Mouse (Mus musculus): ENCODE results near the gene Senp7.
A peak's percentile ranks its signal among the peaks of the same experiment; 100 is the strongest.
"Not testable (repeated sequence)": the region's sequence is repeated elsewhere in the genome, so short reads cannot be mapped to it uniquely, and the experiment has no call there.

The Senp7 gene

DNA sequence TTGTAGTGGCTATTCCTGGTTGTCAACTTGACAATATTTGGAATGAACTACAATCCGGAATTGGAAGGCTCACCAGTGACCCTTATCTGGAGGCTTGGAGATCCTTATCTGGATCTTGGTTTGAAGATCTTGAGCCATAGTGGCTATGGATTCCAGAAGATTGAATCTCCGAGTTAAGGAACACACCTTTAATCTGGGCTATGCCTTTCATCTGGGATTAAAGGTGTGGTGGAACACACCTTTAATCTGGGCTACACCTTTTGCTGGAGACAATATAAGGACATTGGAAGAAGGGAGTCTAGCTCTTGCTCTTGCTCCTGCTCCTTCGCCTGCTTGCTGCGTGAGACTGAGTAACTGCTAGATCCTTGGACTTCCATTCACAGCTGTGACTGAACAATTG, at the start of gene Senp7:
Senp7 (plus strand) TSS at position 301 of the 400 bp plus-strand sequence.
- not testable (repeated sequence) for DNase-seq (ENCODE audit: low read depth)

DNA sequence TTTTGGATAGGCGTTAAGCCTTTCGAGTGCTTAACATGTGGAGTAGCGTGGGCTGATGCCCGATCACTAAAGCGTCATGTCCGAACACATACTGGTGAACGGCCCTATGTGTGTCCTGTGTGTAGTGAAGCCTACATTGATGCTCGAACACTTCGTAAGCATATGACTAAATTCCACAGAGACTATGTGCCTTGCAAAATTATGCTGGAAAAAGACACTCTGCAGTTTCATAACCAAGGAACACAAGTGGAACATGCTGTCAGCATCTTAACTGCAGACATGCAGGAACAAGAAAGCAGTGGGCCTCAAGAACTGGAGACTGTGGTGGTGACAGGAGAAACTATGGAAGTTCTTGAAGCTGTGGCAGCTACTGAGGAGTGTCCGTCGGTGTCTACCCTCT, 41.3 kb upstream of the Senp7 start:
- DNase-seq (ENCODE audit: low read depth): no peak

DNA sequence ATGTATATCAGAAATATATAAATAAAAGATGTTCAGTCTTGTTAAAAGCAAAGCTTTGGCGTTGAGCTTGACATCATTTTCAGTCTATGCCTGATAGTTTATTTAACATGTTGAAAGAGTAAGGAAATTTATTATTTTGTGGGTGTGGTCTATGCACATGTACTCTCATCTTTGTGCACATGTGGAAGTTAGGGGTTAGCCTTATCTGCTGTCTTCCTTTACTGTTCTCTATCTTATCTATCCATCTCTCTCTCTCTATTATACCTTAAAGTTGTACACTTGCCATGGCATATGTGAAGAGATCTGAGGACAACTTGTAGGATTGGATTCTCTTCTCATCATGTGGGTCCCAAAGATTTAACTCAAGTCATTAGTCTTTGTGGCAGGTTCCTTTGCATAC, 39.3 kb upstream of the Senp7 start:
- peak; percentile 48 for DNase-seq (ENCODE audit: low read depth)

DNA sequence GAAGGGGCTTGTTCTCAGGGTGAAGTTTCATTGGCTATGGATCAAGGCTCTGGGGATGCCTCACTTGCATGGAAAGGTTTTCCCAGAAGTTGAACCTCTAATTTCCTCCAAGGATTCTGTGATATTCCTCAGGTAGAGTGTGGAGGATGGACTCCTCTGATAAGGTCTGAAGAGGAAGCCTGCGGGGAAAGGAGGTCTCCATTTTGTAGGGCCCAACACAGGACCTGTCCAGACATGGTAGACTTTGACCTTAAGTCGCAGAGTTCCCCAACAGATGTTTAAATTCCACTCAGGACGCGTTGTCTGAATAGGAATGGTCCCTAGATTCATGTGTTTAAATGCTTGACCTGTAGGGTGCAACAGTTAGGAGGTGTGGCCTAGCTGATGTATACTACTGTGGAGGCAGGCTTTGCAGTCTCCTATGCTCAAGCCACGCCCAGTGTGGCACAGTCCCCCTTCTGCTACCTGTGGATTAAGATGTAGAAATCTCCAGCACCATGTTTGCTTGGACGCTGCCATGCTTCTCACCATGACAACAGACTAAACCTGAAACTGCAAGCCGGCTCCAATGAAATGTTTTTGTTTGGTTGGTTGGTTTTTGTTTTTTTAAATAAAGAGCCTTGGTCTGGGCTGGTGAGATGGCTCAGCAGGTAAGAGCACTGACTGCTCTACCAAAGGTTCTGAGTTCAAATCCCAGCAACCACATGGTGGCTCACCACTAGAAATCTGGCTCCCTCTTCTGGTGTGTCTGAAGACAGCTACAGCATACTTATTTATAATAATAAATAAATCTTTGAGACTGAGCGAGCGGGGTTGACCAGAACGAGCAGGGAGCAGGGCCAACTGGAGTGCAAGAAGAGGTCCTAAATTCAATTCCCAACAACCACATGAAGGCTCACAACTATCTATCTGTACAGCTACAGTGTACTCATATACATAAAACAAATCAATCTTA, 35.1 kb upstream of the Senp7 start:
- DNase-seq (ENCODE audit: low read depth): no peak

DNA sequence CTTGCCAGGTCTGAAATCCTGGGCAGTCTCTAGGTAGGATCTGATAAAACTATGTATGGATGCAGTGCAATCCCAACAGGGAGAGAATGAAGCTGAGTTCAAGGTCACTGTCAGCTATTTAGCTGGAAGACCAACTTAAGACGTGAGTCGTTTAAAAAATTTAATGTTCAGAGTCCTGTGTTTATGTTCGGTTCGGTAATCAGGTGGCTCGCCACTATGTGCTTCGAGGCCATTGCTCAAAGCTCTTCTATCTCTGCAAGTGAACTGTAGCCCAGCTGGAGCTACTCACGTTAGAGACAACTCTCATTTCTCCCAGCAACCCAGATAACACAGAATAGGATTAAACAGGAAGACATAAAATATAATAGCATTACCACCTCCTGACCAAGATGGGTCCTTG, 34.1 kb upstream of the Senp7 start:
- DNase-seq (ENCODE audit: low read depth): no peak

DNA sequence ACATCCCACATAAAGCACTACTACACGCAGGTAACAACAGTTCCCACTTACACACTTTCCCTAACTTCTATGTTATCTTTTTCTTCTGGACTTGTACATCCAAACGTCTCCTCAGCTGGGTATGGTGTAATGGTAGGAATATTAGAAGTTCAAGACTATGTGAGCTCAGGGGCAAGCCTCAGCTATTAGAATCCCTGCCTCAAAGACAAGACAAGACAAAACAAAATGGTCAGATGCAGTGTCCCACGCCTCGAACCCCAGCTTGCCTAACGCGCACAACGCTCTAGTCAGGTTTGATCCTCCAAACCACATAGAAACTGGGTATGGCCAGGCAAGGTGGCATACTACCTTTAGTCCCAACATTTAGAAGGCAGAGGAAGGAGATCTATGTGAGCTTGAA, 28.5 kb upstream of the Senp7 start:
- no peak for DNase-seq (ENCODE audit: low read depth)

DNA sequence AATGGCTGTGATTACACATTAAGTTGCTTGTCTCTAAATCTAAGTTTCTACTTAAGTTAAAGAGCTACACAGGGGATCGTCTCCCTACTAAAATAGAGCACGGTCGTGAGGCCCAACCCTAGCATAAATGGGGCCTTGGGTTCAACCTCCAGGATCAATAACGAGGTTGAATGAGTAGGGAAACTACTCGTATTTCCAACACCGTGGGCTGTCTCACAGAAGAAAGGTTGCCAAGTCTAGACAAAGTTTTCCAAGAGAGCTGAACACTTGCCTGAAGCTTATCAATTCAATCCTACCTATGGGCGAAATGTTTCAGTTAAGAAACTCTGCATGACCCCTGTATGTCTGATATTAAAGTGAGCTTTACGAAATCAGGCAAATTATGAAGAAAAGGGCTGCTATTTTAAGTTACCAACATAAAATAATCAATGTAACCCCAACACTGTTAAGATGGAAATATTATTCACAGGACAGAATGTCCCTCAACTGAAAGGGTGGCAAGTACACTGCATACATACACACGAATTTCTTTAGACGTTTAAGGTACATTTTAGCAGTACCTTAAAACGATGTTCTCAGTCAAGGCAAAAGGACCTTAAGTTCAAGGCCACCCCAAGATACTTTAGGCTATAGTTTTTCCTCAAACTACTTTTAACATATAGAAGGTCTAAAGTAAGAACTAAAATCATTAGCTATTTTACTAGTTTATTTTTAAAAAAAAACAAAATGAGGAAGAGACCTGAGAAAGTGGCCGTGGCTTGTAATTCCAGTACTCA, 20.1 kb upstream of the Senp7 start:
- DNase-seq (ENCODE audit: low read depth): no peak

DNA sequence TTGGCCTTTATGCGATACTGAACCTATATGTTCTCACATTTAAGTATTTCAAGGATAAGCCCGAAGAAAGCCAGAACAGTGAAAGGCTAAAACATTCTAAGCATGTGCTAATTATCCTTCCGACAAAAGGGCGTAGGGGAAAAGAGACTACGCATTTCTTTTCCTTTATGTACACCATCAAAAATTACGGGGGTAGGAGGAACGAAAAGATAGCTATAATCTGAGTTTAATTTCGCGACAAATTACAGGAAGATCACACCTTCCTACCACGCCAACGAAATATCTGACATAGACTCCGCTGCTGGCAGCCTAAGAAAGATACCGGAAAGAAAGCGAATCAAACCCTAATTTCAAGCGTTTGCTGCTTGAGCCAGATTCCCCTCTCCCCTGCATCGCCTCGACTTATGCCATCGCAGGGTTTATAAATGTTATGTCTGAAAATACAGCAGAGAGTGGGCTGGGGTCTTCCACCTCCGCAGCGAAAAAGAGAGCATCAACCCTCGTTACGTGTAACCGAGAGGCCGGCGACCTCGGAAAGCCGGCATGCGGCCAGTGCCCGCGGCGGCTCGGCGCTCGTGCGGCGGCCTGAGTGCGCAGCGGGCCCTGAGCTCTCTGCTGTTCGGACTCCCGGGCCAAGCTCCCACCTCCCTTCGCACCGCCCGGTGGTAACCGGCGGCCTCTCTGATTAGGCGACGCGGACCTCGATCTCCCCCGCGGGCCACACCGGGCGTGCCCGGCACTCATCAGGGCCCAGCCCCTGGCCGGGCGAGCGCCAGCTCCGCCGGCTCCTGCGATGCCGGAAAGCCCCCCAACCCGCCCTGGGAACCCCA, 19.2 kb upstream of the Senp7 start:
- DNase-seq (ENCODE audit: low read depth): peak; percentile 58

DNA sequence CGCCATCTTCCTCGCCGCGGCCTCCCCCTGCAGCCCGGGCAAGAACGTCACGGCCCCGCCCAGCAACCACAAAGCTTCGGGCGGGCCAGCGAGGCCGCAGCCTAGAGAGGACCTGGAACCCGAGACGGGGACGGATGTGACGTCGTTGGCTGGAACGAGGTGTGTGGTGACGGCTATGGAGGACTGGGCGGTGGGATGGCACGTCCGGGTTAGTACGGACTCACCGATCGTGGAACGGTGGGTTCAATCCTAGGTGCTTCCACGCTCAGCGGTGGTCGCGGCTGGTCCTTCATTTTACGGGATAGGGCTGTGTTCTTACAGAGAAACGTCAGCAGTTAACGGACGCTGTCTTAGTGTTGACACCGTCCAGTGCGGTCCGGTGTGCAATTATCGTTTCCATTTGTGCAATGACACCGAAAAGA, 18.5 kb upstream of the Senp7 start, which contains the start of gene Pcnp:
Pcnp (minus strand) TSS at position 79 of the 422 bp plus-strand sequence.
- DNase-seq (ENCODE audit: low read depth): peak; percentile 98

DNA sequence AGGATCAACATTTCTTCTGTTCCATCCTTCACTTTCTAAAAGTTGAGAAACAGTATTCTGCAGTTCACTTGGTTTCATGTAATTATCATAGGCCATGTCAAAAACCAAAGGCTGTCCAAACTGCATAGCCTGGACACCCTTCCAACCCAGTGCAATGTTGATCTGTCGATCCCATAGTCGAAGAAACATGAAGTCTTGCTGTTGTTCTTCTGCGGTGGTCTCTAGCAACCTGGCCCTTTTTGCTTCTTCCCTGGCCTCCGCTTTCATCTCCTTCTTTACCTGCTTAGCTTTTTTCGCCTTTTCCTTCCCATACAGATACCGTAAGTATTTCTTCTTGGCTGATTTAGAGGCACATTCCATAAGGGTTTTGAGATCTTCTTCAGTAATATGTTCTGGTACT, 13.6 kb upstream of the Senp7 start:
- no peak for DNase-seq (ENCODE audit: low read depth)

DNA sequence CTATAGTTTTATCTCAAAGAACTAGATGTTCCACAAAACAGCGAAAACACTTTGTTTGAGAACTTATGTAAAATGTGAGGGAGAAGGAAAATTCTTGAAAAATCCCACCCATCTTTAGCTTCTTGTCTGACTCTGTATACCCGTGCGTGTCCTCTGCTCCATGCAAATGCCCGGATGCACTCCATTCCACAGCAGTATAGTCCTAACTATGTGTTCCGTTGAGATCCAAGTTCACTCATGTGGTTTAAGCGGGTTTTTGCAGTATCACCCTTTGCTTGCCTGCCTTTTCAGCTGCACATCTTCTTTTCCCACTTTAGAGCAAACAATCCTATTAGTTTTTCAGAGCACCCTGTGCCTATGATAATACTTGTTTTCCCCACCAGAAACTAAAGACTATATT, 11.6 kb upstream of the Senp7 start:
- DNase-seq (ENCODE audit: low read depth): peak; percentile 58

DNA sequence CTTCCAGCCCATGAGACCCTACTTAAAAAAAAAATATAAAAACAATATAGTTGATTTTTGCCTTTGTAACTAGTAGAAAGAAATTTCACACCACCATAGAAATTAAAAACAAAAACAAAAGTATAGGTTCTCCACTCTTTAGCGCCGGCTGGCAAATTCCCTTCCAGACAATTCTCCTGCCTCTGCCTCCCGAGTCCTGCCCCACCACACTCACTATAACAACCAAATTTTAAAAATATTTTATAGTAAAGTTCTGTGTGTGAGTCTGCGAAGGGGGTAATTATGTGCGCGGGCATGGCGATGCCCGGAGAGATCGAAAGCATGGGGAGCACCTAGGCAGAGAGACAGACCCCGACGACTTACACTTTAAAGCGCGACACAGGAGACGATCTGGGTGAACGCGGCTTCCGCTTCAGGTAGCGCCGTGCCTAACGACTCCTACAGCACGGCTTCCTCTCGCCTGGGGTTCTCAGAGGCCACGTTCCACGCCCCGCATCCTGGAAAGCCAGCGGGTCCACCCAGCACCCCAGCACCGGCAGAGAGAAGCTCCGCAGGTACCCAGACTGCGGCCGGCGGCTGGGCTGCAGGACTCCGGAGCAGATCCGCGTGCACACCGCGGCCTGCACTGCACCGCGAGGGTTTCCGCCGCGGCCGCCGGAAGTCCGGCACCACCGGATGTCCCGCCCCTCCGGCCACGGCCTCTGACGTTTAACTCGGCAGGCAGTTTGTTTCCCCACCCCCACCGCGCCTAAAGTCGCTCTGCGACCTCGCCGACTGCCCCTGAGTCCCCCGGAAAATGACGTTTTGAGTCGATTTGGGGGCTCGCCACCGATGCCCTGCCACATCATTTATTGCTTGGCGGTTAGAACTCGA, 10.8 kb upstream of the Senp7 start, which contains the start of gene Trmt10c:
Trmt10c (minus strand) TSS at position 682 of the 873 bp plus-strand sequence.
- peak; percentile 96 for DNase-seq (ENCODE audit: low read depth)

DNA sequence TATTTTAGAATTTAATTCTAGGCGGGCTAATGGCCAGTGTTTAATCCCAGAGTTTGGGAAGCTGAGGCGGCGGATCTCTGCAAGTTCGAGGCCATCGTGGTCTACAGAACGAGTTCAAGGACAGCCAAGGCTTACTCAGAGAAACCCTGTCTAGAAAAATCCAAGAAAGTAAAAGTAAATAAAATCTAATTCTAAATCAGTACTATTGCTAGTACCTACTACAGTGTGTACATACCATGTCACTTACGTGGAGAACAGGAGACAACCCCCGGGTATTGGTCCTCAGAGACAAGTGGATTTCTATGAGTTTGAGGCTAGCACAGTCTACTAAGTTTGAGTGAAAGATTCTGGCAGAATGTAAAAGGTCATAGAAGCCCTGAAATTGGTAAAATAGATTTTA, 10.0 kb upstream of the Senp7 start:
- no peak for DNase-seq (ENCODE audit: low read depth)

DNA sequence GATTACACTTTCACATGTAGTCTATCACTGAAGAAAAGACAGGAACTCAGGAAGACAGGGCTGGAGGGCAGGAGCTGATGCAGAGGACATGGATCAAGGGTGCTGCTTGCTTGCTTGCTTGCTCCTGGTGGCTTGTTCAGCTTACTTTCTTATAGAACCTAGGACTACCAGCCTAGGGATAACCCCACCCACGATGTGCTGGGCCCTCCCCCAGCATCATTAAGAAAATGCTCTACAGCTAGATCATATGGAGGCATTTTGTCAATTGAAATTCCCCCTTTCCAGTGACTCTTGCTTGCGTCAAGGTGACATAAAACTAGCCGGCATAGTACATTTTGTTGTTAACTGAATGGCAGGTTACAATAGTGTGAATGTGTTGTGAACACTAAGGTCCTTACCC, 7.8 kb downstream of the Senp7 start:
- DNase-seq (ENCODE audit: low read depth): no peak

DNA sequence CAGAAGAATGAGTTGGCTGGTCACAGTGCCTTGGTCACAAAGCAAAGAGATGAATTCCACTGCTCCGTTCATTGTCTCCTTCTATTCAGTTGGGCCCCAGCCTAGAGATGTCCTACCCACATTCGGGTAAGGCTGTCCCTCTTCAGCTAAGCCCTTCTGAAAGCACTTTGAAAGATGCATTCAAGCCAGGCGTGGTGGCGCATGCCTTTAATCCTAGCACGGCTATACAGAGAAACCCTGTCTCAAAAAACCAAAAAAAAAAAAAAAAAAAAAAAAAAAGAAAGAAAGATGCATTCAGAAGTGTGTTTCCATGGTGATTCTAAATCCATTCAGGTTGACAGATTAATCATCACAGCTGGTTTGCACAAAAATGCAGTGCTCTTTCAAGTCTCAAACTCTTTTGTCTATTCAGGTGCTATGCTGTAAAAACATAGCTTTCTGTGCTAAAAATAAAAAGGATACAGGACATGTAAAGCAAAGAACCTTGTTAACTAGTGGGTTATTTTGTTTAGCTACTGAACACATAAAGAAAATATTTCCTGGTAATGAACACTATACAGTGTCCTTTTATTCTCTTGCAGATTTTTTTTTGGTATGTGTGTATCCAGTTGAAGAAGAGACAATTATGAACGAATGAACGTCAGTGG, 8.9 kb downstream of the Senp7 start:
- no peak for DNase-seq (ENCODE audit: low read depth)

DNA sequence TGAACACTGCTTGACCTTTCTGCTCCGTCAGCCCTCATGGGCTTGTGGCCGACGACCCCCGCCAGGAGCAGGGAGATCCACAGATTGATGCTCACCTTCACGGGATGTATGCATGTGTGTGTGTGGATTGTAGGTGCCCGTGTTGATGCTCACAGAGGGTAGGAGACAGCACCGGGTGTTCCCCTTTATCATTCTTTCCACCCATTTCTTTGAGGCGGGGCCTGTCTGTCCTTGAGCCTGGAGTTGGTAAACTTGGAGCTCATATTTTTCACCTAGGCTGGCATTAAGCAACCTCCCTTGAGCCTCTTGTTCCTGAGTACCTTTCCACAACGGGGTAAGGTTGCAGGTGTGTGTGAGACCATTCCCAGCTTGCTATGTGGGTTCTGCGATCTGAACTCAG, 10.0 kb downstream of the Senp7 start:
- DNase-seq (ENCODE audit: low read depth): no peak

DNA sequence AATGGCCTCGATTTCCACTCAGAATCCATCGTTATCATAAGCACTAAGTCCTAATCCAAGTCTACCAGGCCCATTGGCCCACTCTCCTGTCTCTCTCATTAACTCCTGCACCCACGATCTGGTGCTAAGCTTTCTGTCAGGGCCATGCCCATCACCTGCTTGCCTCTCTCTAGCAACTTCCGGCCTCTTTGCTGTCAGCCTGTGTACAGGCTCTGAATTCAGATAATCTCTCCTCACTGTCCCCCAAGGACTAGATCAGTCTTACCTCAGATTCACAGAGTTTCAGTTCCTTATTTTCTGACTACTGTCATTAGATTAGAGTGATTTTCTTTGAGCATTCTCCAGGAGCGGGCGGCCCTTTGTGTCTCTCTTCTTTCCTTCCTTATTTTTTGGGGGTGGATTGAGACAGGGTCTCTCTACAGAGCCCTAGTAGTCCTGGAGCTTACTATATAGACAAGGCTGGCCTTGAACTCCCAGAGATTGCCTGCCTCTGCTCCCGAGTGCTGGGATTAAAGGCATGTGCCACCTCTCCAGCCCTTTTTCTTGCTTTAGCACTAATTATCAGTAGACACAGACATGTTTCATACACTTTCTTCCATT, 14.0 kb downstream of the Senp7 start:
- DNase-seq (ENCODE audit: low read depth): no peak

DNA sequence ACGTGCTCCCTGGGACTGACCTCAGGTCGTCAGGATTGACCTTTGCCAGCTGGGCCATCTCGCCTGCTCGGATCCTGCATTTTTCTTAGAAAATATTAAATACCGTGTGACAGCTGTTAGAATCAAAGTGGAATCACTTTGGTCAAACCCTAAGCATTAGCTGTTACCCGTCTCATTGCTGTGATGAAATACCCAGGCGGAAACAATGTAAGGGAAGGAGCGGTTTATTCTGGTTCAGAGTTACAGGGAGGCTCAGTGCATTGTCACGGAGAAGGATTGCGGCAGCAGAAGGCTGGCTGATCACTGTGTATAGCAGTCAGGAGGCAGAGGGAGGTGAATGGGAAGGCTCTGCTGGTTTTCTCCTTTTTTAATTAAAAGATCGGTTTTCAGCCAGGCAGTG, 14.8 kb downstream of the Senp7 start:
- peak; percentile 49 for DNase-seq (ENCODE audit: low read depth)

DNA sequence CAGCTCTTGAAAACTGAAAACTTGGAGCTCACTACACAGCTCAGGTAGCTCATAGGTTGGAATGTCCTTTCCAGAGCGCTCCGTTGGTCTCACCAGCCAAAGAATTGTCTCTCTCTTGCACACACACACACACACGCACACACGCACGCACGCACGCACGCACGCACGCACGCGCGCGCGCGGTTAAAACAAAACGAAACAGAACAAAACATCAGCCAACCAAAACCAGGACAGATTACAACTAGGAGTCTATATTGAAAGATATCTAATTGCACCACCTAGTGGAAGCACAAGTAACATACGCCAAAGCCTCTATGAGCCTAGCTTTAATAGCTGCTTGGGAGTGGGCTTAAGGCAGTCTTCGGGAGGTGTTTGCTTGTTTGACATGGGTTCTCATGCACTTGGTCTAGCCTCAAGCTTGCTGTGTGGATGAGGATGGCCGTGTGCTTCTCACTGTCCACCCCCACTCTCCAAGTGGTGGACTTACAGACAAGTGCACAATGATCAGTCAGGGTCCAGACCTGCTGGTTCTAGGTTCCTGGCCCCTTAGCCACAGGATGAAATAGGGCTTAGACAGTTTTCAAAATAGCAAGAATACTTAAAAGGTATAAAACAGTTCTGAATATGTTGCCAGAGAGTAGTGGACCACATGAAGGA, 16.3 kb downstream of the Senp7 start:
- peak; percentile 95 for DNase-seq (ENCODE audit: low read depth)

DNA sequence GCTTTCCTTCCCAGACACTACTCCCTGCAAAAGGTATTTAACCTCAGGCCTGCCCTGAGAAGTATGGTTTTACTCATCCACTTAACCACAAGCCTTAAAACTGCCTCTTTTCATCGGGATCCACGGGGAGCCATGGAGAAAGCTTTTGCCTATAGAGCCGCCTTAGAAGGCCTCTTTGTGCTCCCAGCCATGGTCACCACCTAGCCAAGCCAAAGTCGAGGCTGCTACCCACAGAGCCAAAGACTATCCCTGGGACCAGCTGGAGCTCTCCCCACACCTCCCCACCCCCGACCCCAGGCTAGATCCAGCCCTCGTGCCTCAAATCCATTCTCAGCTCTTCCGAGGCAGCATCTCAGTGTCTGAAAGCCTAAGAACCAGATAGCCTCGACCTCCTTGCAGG, 18.0 kb downstream of the Senp7 start:
- no peak for DNase-seq (ENCODE audit: low read depth)
